Mouse (Mus musculus) urinary bladder, postnatal 4 days (tissue): ENCODE results near the gene Gon7.

ENCODE experiments used
- DNase-seq, 2 experiments: peaks; one replicate each; pipeline ENCODE4 v3.0.0; 2021 to 2022; ENCODE audit warnings: low spot score in 2 of 2

Gon7 gene

DNA sequence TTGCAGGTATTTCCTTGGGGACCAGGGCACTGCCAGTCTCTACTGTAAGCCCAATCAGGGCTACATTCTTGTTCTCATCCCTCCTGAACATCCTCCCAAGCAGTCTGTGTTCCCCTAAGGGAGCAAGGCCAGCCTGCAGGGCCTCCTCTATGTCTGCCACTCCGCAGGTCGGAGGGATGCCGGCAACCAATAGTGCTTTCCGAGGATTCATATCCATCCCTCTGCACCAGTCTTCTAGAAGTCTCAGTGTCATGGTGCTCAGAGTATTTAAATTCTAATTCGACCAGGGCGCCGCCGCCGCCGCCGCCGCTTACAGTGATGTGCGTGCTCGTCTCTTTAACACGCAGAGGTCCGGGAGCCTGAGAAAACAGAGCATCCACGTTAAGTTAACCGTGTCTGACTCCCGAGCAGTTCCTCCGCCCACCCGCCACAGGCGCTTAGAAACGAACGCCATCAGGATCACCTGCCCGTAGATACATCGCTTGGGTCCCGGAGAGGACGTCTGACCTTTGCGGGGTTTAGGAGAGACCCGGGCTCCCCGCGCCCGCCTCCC, 14.5 kb downstream of the Gon7 start:
- no peak for DNase-seq

DNA sequence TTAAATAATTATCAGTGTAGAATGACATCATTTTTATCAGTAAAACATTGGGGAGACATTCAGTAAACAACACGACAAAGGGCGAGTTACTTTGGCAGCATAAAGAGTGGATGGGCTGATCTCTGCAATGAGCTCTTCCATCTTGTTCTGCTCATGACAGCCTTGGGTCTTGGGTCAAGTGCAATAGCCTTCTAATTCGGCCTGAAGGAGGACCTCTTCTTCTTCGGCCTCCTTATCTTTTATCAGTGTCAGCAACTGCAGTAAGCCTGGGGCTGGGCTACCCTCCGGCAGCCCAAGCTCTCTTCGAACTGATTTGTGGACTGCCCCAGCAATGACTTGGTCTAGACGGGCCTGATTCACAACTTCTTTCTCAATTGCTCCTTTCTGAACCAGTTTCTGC, 15.5 kb downstream of the Gon7 start:
- DNase-seq: no peak

DNA sequence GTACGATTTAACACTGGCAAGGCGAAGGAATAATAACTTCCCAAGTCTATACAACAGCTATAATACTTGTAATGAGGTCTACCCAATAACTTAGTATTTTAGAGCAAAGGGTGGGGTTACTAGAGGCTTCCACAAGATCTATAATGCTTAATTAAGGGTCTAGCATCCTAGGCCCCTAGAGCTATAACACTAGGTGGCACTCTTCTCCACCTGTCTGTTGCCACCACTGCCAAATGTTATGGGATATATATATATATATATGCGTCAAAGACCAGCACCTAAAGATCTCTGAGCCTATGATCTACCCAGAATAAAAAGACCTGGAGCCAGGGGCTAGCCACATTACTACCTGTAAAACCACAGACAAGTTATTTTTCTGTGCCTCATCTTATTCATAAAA, 17.3 kb downstream of the Gon7 start:
- no peak for DNase-seq

DNA sequence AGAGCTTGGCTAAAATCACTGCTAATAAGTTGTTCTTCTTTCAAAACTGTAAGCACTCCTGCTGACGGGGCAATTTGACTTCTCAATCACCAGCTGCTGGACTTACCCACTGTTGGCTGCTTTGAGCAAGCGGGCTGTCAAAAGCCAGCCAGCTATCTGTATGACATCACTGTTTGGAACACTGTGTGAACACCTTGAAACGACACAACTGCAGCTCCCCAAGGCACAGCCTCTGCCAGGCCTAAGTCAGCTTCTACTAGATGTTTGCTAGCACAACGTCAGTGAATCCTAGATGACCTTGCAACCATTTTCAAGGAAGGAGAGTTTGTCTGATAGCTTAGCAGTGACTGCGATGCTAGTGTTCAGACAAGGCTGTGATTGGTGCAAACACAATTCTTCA, 18.5 kb downstream of the Gon7 start:
- no peak for DNase-seq

DNA sequence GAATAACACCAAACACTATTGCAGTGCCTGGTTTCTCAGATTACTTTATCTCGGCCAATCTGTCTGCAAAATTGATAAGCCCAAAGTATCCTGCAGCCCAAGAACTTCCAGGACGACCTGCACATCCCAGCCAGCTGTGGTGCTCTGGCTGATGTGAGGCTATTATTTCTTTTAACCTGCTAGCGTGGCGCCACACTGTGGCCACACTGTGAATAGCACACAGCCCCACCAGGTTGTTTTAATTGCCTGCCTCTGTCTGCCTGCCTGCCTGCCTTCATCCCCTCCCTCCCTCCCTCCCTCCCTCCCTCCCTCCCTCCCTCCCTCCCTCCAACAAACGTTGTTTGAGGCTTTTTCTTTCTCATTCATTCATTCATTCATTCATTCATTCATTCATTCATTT, 24.2 kb downstream of the Gon7 start:
- peak in 1 of 2 experiments; percentile 69 for DNase-seq

DNA sequence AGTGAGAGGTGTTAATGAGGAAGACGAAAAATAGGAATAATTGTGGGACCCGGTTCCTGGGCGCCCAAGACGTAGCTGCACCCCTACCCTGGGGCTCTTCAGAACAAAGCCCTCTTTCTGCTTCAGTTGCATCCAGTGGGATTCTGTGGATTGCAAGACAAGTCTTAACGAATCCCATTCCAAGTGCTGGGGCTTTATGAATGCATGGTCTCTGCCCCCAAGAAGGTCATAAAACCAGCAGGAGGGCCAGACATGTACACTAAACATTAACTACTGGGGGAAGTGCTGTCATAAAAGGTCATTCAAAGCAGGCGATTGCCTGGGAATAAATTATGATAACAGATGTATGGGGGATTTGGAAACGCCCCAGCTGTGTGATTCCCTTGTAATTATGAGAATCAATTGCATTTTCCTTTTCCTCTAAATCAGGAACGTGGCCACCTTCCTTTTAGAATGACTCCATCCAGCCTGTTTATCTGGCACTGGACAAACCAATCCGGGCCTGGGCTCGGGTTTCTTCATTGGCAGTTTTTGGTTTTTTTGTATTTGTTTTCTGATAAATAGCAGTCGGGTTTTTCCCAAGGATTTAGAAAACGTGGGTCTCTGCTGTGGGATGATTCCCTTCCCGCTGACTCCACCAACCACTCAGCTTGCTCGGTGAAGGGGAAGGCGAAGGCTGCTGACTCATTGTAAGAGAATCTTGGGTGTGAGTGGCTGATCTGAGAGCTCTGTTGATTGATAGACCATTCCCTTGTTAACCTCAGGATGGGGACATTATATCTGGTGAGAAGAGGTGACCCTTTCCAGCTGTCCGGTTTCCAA, 26.6 kb downstream of the Gon7 start:
- no peak for DNase-seq

DNA sequence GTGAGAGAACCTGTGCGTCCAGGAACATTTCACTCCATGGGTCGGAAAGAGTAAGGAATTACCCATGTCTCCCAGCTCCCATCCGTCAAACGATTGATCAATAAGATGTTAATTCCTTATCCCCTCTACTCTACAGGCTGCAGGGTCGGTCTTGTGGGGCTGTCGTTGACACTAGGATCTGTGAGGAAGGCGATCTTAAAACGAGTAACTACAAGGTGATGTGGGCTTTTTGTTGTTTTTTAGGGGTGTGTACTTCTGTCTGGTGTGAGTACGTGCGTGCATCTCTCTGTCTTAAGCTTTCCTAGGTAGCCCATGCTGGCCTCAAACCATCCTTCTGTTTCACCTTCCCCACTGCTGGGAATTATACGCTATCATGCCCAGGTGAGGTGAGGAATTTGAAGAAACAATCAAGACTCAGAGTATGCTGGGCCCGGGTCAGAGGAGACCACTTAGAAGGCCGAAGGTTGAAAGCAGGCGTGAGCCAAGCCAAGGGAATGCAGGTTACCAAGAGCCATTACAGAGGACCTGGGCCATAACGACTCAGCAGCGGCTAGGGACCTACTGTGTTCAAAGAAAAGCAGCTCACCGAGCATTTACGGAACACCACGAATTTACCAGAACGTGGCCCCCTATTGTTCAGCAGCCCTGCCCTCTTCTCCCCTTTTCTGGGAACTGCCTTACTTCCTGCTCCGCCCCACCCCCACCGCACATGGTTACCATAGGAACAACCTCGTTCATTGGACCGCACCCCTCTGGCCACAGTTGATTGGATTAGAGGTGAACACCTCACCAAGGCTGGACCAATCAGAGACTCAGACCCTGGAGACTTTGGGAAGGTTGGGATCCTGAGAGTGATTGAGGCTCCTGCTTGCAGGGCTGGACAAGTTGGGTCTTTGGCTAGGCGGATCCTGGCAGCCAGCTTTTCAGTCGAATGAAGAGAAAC, 27.5 kb downstream of the Gon7 start:
- DNase-seq: peak; percentile 46 to 76

DNA sequence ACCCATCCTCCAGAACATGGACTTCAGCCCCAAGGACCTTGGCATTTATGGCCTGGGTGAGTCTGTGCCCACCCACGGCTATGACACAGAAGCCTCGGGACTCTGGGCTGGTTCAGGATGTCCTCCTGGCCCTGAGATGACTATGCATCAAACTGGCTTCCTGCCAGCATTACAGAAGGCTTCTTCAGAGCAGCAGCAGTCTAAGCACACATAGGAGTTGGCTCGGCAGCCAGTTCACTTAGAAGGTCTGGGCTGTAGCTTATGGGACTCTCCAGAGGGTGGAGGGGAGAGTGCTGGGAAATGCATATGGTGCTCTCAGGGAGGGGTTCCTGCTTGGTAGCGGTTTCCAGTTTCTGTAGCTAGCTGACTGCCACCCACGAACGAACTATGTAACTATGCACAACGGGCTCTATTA, 31.8 kb downstream of the Gon7 start:
- no peak for DNase-seq

DNA sequence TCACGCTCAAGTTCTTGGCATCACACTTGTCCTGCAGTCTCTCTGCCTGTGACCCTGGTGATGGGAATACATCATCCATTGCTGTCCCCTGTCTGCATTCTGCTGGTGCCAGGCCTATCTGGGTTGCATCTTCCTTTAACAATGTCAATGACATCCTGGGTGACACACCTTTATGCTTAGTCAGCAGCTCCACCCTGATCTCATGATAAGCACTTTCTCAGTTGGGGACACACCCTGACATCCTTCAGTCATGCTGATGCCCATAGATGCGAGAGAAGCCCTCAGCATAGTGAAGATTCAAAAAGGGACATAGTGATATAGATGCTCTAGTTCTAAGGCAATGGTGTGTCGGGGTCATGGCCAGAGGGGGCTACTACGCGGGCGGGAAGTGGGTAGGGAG, 32.5 kb downstream of the Gon7 start:
- DNase-seq: no peak

DNA sequence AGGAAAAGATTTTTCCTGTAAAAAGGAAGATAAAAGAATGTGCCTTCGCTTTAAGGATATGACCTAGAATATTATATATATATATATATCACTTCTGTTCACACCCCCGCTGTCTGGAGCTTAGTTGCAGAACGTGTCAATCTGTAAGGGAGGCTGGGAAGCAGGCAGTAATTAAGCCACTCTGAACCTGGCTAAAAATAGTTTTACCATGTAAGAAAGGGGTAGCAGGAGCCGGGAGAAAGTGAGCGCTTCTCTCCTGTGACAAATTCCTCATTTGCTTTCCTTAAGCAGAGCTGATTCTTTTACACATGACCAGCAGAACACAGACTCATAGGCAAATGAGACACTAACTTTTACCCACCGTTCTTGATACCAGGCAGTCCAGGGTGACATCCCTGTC, 33.7 kb downstream of the Gon7 start:
- no peak for DNase-seq

DNA sequence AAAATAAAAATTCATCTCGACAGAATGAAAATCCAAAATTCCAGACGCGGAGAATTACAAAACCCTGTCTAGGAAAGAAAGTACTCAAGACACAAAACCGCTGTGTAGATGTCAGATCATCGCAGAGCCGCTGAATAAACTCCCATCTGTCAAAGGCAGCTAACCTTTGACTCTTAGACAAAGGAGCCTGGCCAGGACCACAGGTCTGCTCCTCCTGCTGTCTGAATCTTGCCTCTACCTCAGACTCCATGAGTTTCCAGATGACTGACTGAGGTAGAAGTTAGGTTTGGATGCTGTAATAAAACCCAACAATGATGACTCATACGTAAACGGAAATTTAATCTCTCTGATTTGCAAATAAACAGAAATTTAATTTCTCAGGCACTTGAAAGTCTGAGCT, 34.6 kb downstream of the Gon7 start:
- no peak for DNase-seq

DNA sequence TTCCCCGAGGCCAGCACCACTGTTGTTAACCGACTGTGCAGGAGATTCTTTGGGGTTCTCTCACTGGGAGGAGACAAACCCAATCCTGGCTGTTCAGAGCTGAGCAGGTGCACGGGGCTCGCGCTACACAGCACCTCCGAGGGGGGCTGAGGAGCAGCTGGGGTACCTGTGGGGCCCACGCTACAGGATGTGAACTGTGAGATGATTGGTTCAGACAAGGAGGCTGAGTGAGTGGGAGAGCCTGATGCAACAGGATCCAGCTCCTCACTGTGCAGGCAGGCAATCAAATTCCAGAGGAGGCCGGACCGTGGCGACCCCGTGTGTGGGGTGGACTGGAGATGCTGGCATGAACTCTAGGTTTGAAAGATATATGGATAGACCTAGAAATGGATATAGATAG, 35.2 kb downstream of the Gon7 start:
- no peak for DNase-seq

DNA sequence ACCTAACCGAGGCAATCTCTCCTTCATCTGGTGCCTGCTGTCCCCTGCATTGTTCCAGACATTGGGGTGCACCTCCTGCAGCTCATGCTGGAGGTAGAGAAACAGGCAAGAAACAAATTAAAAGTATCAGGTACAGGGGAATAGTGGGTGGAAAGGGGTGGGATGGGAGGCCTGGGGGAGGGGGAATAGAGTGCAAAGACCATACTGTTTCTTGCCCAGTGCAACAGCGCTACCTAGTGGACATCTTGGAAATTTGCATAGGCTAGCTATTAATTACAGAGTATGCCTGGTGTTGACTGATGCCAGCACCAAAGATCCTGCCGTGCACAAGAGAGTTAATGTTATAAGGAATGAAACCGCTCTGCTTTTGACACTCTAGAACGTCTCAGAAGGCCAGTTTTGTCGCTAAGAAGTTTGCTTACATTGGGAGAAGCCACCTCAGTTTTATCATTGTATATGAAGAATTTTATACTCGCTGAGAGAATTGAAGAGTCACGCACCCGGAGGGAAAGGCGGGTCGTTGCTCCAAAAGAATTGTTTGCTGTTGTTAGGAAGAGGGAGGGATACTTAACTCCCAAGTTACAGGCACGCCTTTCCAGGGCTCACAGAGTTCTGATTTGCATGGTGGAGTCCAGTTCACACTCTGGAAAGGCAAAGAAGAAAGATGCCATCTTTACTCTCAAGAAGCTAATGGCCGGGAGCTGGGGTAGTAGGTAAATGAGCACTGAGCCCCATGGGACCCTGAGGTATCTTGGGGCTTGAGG, 37.9 kb downstream of the Gon7 start:
- DNase-seq: no peak

DNA sequence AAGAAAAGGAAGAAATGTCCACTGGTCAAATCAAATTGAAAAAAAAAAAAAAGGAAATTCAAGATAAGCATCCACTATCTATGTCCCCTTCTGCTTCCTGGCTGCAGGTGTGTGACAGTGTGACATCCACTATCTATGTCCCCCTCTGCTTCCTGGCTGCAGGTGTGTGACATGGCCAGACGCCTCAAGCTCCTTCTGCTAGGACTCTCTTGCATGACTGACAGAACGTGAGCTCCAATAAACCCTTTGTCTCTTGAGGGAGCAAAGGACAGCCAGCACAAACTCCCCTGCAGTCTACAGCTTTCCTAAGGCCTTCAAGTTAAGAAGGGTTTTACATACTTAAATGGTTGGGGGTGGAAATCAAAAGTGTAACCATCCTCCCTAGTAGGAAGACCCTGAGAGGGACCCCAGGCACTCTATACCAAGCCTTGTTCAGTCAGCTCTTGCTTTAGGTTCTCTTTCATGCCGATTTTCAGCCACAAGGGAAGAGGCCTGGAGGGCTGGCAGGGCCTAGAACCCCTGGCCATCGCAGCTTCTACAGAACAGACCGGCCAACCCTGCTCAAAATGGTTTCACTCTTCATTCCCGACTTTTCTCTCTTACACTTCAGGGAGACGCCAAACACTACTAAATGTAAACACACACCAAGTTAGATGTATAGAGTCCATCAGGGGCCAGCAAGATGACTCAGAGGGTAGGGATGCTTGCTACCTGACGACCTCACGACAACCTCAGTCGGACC, 42.8 kb downstream of the Gon7 start:
- DNase-seq: no peak

DNA sequence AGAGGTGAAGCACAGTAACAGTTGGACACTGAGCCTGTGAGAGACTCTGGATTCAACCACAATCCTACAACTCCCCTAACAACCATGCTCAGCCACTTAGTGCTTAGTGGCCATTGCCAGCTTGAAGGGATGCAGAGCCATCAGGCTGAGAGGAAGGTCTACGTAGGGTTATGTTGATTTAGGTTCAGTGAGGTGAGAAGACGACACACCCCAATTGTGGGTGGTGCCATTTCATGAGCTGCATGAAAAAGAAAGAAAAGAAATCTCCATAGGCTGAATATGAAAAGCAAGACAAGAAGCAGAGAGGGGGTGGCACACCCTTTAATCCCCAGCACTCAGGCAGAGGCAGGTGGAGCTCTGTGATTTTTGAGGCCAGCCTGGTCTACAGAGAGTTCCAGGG, 43.5 kb downstream of the Gon7 start:
- DNase-seq: no peak

DNA sequence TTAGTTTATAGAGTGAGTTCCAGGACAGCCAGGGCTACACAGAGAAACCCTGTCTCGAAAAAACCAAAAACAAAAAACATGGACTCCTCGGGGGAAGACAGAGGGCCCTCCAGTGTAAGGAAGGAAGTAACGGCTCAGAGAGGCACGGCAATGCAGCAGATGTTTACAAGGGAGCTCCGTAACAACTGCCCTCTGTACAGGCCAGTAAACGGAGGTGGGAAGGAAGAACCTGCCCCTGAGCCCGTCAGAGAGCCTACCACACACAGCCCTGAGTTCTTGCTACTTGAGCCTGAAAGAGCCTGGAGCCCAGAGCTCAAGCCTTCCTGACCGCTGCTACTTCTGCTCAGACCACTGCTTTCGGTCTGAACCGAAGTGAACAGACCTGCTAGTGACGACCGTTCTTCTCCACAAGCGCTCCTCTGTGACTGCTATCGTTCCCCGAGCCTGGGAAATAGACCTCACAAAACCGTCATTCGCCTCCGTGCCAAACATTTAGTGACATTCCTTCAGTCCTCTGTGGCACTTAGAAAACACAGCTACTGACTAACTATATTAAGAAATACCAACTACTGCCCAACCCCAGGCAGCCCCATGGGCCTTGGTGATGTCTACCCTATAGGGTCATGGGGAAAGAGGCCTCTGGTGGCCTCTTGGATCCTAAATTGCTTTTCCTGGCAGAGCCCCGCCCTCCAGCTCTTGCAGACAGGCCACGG, 44.3 kb downstream of the Gon7 start:
- no peak for DNase-seq

DNA sequence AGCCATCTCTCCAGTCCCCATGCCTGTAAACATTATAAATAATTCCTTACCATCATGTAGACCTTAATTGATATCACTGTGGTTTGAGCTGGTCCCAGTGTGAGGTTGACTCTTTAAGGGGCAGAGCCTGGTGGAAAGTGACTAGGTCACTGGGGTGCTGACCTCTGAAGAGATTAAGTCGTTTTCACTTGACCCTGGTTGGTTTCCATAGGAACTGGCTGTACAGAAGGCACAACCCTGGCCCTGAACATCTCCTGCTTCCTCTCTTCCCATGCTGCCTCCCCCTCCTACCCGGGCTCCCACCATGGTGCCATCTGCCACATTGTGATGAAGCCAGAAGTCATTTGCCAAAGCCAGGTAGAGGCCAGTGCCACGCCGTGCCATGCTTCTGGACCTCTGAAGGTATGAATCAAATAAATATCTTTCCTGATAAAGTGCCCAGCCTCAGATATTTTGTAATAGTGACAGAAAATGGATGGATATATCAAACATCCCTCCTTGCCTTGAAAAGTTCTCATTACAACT, 46.7 kb downstream of the Gon7 start:
- no peak for DNase-seq

DNA sequence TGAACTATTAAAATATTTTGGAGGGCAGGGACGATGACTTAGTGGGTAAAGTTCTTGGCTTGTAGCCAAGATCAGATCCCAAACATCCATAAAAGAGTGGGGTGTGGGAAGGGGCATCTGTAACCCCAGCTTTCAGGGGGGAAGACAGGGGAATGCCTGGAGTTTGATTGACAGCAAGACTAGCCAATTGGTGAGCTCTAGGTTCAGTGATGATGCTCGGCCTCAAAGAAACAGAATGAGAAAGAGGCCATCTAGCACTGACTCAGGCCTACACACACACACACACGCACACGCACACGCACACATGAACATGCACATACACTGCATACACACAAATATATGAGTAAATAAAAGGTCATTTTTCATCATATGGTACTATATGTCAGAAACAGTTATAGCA, 47.7 kb downstream of the Gon7 start:
- no peak for DNase-seq

DNA sequence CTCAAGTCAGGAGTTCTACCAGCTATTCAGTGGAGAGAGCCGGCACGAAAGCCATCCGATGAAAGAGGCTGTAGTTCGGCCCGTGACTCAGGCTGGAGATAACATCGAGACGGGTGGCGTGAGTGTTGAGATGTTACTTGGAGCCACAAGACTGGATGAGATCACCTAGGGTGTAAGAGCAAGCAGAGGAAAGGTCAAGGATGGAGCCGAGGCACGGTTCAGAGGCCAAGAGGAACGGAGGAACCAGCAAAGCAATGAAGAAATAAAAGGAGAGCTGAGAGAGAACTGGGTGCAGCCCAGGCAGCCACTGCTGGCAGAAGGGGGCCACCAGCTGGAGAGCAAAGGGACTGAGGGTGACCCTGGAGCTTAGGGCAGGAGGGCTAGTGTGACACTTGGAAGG, 49.4 kb downstream of the Gon7 start:
- no peak for DNase-seq

DNA sequence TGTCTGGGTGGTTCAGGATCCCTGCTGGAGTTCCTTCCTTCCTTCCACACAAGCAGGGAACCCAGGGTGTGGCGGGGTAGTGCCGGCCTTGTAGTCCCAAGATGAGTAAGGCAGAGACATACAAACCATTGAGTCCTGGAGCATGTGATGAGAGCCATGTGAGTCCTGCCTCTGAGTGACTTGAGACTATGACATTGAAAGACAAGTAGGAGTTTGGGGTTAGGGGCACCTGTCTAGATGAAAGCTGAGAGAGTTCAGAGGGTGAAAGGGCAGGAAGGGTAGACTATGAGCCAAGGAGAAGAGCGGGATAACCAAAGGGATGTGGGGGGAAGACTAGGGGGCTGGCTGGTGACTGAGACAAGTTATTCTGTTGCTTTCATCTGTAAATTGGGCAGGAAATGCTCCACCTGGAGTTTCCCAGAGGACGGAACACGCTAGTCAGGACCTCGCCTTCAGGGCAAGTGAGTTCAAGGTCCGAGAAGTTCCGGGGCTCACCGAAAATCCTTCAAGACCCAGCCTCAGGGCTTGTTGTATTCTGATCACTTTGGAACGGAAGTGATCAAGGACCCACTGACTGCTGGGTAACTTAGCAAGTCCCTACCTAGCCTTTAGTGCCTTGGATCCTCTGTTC, 50.7 kb downstream of the Gon7 start:
- DNase-seq: no peak
